Mouse (Mus musculus) lung, postnatal 25 days (tissue): ENCODE data around the gene Psmc5.
A peak's percentile ranks its signal among the peaks of the same experiment; 100 is the strongest.
"Not testable (repeated sequence)": the region's sequence is repeated elsewhere in the genome, so short reads cannot be mapped to it uniquely, and the experiment has no call there.

Experiments used
- DNase-seq: peaks from one replicate; pipeline ENCODE4 v3.0.0; 2022; ENCODE audit warnings: low spot score

Psmc5 gene

DNA sequence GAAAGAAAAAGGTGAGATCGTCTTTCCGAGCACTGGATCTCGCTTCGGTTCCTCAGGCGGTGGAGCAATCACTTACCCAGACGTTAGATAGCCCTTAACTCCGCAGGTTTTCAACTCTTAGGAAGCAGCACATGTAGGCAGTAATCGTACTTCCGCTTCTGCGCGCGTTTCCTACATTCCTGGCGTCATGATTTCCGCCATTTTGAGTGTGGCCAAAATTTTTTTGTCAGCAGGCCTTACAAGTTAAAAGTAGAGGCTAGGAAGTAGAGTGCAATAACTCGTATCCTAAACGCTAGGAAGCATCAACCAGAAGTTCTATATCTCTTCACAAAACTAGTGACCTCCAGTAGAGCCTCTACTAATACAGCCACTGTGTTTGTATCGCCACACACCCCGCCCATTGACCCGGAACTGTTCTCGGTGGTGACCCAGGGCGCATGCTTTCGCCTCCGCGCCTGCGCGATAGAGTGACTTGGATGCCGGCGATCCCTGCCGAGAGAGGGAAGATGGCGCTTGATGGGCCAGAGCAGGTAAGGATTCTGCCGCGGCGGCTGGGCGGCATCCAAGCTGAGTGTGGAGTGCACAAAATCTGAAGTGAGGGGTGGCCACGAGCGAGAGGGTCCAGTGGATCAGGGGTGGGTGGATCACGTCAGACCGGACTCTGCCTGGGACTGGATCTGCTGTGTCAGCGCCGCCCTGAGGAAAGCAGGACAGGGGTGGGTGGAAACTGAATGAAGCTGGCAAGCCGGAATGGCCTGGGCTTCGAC is at the start of gene Psmc5, which contains the start of gene Ftsj3:
TSS of gene Psmc5 (plus strand) at position 470 of the 767 bp plus-strand sequence.
TSS of gene Ftsj3 (minus strand) at position 395 of the 767 bp plus-strand sequence.
- DNase-seq = peak; percentile 98

DNA sequence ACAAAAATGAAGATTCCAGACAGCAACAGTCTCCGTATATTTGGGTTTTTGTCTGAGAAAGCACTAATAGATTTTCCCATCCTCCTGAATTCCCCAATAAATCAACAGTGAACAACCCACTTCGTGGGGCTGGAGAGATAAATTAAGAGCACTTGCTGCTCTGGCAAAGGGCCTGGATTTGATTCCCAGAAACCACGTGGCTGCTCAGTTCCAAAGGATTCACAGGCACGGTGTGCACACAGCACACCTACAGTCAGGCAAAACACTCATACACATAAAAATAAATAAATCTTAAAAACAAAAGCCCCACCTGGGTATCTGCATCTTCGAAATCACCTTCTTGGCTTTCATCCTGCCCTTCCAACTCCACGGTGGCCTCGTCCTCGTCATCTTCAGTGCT is 43.2 kb upstream of the Psmc5 start:
- DNase-seq = no peak

DNA sequence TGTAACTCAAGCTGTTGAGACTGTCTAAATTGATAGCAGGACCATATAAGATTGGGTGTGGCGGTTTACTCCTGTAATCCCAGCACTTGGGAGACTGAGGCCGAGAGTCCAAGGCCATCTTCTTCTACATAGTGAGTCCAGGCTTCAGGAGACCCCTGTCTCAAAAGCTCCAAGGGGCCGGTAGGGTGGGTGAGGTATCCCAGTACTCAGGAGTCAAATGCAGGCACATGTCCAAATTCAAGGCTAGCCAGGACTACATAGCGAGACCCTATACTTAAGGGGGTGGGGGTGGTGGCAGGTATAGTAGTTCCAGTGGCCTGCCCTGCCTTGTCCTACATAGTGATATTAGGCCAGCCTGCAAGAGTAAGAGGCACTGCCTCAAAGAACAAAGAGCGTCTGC is 41.1 kb upstream of the Psmc5 start:
- no peak for DNase-seq

DNA sequence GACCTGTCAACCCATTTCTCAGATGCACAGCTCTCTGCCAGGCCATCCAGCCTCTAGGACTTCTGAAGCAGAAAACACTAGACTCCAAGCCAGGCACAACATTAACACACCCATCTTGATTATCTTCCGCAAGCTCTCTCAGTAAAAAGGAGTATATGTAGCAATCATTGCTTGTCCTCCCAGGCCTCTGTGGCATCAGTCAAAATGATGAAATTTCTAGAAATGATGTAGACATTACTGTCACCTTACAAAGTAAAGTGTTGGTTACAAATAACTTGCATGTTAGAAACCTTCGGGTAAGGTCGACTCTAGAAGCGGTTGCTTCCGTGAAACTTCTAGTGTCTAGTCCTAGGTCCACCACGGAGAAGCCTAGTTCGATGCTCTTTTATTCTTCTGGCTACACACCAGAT is 40.5 kb upstream of the Psmc5 start:
- DNase-seq = no peak

DNA sequence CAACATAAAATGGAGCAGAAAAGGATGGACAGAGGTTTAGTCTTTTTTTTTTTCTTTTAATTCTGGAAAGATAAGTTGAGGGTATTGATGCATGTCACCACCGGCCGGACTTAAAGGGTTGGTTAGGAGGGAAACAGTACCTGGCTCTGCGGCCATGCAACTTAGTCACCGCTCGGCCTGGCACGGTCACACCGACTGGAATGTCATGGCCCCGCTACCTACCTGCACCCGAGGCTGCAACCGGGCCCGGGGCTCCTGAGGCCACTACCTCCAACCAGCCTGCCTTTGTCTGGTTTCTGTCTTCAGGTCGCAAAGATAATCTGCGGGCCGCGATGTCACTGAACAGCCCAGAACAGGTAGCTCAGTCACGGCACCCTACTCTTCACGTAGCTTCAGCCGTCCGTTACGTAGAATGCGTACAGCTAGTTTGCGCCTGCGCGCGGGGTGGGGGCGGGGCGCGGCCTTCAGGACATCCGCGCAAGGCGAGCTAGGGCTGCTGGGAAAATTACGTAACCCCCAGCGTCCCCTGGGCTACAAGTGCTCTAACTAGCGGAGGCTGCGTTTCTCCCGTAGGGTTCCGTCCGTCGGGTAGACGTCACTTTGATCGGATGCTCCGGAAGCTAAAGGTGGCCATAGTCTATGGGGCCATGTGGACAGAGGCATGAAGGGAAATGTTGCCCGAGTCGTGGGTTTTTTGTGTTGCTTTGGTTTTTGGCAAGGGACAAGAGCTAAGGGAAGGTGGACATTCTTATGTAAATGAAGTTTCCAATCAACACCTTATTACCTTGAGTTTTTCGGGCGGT is 39.8 kb upstream of the Psmc5 start, which contains the start of gene Ccdc47:
TSS of gene Ccdc47 (minus strand) at position 418 of the 803 bp plus-strand sequence.
- DNase-seq = peak; percentile 99

DNA sequence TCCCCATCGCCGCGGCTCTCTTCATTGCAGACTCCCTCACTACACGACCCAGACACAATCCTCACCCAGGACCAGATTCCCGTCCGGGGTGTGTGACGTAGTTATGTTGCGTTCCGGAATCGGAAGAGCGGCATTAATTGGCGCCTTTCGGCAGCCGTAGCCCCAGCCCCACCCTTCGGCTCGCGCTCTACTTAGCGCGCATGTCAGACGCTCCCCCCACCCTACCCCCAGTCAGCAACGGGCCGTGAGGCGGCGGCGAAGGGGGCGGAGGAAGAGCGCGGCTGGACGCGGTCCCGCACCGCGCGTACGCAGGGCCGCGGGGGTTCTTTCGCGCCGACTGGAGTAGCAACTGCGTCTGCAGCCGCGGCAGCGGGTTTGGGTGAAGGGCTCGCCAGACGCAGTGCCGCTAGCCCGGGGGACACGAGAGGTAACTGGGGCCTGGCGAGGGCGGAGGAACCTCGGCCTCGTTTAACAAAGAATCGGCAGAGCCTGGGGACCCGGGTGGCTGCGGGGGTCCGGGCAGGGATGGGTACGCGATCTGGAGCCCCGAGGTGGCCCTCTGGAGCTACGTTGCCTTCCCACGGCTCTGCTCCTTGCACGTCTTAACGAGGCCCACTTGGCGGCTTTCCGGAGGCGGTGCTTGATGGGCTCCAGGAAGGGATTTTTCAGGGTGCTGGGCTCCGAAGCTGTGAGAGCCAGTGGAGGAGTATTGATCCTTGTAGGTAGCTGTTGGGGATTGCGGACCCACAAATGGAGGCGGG is 39.0 kb upstream of the Psmc5 start, which contains the start of gene Ddx42:
TSS of gene Ddx42 (plus strand) at position 197 of the 761 bp plus-strand sequence.
- DNase-seq = peak; percentile 92

DNA sequence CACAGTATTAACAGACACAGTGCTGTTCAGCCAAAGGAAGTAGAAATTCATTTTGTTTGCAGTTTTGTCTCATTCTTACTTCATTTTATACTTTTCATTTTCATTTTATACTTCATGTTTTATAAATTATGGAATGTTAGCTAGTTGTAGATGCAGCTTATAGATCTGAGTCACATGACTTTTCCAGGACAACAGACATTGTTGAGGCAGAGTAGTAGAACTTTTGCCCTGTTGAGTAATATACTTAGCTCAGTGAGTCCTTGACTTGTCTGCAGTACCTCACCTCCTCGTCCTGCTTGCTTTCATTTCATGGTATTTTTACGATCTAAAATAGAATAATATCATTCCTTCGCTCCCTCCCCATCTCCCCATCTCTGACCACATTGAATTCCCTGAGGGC is 35.4 kb upstream of the Psmc5 start:
- DNase-seq = no peak

DNA sequence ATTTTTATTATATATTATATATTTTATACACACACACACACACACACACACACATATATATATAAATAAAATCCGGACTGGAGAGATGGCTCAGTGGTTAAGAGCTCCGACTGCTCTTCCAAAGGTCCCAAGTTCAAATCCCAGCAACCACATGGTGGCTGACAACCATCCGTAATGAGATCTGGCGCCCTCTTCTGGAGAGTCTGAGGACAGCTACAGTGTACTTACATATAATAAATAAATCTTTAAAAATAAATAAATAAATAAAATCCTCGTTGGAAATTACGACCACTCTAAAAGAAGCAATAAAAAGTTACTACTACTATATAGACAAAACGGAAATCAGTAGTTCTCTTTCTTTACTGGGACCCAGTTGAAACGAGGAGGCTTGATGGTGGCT is 22.0 kb upstream of the Psmc5 start:
- DNase-seq = not testable (repeated sequence)

DNA sequence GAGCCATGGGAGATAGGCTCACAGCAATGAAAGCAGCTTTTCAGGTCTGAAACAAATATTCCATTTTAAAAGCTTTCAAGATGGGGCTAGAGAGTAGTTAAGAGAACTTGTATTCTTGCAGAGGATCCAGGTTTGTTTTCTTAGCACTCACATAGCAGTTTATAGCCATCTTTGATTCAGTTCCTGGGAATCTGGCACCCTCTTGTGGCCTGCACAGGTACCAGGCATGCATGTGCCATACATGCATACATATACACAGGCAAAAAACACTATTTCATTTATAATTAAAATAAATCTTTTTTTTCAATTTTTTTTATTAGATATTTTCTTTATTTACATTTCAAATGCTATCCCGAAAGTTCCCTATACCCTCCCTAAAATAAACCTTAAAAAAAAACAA is 9.1 kb upstream of the Psmc5 start:
- DNase-seq = no peak

DNA sequence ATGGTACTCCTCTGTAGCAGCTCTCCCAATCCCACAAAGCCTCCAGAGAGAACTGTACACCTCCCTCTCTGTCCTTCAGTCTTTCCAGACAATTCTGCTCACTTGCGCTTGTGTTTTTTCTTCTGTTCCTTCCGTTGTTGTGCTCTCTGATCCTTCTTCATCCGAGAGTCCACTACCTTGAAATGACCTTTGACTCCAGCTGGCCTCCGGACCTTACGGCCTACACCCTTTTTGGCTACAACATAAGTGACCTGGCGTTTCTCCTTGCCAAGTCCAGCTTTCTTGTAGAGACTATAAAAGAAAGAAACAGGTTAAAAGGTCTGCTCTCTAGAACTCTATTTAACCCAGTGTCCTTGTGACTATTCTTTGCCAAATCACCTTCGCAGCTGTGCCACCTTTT is 6.6 kb upstream of the Psmc5 start:
- no peak for DNase-seq

DNA sequence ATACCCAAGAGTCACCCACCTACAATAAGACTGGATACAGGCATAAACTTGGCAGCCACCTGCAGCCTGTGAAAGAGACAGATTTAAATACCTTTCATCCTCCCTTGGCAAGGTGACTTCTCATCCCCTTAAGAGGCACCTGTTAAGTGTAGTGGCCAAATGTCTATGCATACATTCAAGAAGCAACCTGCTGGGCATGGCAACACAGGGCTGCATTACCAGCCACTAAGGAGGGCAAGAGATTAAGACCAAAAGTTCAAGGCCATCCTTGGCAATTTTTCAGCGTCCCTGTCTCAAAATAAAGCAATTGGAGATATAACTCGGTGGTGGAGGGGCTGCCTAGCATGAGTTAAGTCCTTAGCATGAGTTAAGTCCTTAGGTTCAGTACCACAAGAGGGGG is 1.2 kb upstream of the Psmc5 start:
- DNase-seq = no peak

DNA sequence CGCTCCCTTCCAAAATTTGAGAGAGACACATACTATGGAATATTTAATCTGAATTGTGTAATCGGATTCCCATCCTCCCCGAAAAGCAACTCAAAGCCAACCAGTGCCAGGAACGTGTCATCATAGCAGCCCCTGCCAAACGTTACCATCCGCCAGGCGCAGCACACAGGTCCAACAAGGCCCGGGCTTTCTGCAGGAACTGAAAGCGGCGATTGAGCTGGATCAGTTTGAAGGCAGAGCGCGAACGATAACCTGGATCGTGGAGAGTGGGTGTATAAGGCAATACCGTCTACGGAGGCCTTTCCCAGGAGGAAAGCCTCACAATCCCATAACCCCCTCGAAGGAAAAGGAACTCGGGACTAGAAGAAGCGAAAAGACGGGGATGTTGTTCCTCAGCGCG is 780 bp upstream of the Psmc5 start:
- no peak for DNase-seq

DNA sequence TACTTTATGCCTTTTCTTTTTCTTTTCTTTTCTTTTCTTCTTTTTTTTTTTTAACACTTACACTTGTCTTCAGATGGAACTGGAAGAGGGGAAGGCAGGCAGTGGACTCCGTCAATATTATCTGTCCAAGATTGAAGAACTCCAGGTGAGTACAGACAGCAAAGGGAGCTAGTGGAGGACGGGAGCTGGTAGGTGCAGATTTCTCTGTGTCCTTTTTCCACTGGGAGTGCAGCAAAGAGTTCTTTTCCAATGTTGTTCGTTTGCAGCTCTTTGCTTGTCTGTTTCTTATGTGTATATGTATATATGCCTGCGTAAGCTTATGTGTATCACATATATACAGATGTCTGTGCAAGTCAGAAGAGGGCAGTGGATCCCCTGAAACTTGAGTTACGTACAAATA is 821 bp downstream of the Psmc5 start:
- DNase-seq = peak; percentile 57

DNA sequence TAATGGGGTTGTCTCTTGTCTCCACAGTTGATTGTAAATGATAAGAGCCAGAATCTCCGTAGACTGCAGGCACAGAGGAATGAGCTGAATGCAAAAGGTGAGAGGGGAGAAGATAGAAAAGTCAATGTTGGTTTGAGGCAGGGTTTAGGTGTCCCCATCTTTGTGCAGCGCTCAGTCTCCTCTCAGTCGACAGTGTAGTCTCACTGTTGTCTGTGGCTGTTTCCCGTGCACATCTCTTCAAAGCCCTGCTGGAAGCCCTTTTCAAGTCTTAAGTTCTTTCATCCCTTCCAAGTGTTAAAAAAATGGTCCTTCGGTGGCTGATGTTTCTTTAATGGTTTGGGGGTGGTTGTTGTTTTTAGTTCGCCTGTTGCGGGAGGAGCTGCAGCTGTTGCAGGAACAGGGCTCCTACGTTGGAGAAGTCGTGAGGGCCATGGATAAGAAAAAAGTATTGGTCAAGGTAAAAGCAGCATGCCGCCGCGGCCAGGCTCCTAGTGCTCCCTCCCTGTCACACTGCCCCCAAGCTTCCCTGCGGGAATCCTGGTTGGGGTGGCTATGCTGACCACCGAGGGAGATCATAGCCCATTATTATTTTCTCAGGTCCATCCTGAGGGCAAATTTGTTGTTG is 5.0 kb downstream of the Psmc5 start:
- DNase-seq = no peak

DNA sequence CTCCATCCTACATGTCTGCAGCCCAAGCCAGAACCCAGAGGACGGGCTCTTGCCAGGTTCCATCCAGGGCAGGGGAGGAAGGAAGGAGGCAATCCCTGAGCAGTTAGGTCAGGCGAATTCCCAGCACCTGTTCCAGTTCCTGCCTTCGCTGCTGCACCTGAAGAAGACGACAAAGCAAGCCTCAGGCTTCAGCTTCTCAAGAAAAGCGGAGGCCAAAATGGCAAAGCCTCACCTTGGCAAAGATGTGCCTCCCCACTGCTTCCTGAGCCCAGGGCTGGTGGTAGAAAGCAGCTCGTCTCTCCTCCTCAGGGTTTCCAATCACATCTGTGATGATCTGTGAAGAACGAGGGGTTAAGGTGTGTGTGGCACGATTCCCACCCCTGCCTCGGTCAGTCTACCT is 8.0 kb downstream of the Psmc5 start:
- no peak for DNase-seq

DNA sequence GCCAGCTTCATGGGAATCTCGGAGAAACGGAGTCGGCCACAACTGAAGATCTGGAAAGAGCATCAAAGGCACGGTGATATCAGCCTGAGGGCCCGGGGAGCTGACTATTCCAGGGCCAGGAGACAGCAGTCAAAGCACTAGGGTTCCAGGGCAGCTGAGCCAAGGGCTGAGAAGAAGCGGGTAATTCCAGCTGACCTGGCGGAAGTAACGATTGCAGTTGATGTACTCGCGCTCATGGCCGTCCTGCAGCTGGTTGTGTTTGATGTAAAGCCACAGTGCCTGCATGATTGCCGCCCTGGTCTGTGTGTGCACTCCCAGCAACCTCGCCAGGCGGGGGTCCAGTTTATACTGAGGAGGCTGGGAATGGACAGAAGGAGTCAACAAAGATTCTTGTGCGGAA is 9.0 kb downstream of the Psmc5 start:
- no peak for DNase-seq

DNA sequence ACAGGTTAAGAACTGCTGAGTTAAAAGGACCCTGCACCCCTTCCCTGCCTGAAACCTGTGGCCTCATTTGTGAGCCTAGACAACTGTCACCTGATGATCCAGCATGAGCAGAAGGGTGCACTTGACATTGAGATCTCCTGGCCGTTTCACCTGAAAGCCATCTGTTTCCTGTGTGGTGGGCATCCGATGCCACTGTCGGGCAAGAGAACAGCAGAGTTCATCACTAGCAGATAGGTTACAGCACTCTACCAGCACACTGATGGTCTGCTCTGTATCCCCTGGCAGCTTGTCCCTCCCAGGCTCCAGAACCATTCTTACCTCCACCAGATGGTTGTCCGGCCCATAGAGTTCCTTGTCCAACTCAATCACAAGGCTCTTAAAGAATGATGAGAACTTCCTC is 9.6 kb downstream of the Psmc5 start:
- no peak for DNase-seq

DNA sequence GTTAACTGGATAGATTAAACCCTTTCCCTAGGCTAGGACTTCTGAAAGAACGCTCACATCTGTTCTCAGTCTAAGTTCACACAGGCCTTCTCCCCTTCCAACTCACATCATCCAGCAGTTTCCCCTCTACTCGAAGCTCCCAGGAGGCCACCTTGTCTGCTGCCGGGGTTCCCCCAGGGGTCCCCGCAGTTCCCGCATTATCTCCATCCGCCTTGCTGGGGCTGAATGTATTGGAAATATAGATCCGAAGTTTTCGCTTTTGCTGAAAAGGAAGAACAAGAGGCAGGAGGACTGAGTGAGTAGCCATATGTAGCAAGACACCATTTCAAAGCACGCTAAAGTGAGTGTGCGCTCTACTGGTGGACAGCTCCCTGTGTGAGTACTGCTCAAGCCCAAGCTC is 10.5 kb downstream of the Psmc5 start:
- no peak for DNase-seq

DNA sequence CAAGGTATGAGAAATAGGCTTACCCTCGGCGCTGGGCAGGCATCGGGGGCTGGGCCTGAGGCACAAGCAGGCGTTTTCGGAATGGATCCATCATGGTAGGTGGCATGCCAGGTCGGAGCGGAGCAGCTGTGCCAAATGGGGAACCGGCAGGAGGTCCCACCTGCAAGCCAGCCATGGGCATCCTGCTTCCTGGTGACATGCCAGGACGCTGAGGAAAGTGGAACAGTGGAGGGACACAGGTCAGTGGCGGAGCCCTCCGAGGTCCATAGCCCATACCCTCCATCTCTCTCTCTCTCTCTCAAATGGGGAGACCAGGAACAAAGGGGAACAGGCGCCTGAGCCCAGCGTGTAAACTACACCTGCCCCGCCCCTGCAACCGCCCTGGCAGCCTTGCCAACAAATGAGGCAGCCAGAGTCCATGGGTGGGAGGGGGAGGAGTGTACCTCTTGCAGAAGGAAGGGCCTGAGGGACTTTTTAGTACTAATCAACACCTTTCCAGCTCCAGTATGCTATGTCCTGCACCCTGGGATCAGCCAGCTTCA is 11.4 kb downstream of the Psmc5 start:
- peak; percentile 77 for DNase-seq

DNA sequence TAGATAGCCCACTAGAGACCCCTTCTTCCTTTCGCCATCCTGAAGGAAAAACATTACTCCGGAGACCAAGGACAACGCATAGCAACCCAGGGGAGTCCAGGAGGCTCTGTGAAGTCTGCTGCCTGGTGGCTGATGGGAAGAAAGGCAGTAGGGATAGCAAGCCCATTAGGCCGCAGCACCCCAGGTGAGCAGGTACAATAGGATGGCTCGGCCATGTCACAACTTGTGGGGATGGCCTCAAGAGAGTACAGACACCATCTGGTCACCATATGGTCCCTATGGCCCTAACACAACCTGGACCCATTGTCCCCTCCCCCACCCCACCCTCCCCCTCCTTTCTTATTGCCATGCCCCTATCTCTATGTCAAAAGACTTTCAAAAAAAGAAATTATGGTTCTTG is 11.9 kb downstream of the Psmc5 start:
- no peak for DNase-seq

DNA sequence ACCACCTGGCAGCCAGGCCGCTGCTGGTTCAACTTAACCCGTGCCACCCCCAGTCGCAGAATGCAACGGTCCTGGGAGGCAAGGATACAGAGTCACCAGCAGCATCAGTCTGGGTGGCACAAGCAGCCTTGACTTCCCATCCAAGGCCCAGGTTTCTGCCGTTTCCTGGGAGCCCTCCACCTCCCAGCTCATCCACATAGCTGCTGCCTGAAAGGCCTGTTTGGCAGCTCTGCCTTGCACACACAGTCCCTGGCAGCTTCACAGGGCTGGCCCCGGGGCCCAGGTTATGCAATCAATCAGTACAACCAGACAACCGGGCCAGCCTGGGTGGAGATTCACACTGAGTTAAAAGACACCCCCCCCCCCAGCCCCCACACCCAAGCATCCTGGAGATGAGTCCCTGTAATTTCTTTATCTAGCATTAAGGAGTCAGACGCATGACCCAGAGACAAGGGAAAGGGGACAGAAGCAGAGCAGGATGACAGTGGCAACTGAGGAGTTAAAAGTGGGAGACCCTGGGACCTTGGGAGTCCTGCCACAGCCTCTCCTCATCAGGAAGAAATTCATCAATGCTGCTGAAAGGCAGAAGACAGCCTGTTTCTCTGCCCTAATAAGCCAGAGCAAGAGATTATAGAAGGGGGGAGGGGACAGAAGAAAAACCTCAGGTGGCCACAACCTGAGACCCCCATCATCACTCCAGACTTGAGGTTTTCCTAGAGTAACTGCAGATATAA is 12.5 kb downstream of the Psmc5 start:
- peak; percentile 88 for DNase-seq
